Mouse (Mus musculus) forebrain, embryonic 14.5 days (tissue): Measurements from ENCODE around the gene Syde1. TPM values are rescaled to one million over a fixed set of nuclear protein-coding genes. Genes with fewer than 3 reads are reported as not detected.

Experiments used
- ATAC-seq: fragments of 200-750 bp; cut with Nextera tagmentation; 2 replicates; pipeline ENCODE4 v1.8.0; 2017; ENCODE audit warnings: mild to moderate bottlenecking, moderate library complexity
- DNase-seq: peaks from one replicate; pipeline ENCODE4 v3.0.0-alpha.2; 2015; ENCODE audit warnings: low spot score
- H3K27ac ChIP-seq: fragments of 300-500 bp; sonication (generic); 2 replicates; pipeline ENCODE4 v1.5.1; 2014; ENCODE audit warnings: low read depth, mild to moderate bottlenecking, control low read depth, low read length, moderate library complexity
- H3K27me3 ChIP-seq: fragments of 300-500 bp; sonication (generic); replicated peaks from 2 replicates; pipeline ENCODE4 v1.6.1; 2014; ENCODE audit warnings: low read length, control low read depth, mixed read lengths; ENCODE audit not compliant: control insufficient read depth, insufficient read depth
- H3K36me3 ChIP-seq: fragments of 300-500 bp; sonication (generic); 2 replicates; pipeline ENCODE4 v1.6.1; 2014; ENCODE audit warnings: low read length, control low read depth; ENCODE audit not compliant: control insufficient read depth, insufficient read depth
- H3K4me1 ChIP-seq: fragments of 300-500 bp; sonication (generic); 2 replicates; pipeline ENCODE4 v1.6.1; 2014; ENCODE audit warnings: antibody characterized with exemption, low read length, control low read depth; ENCODE audit not compliant: control insufficient read depth, insufficient read depth
- H3K4me2 ChIP-seq: fragments of 300-500 bp; sonication (generic); 2 replicates; pipeline ENCODE4 v1.6.1; 2014; ENCODE audit warnings: mild to moderate bottlenecking, control low read depth, low read length
- H3K4me3 ChIP-seq: fragments of 300-500 bp; sonication (generic); 2 replicates; pipeline ENCODE4 v1.5.1; 2014; ENCODE audit warnings: low read depth, low read length, control low read depth
- H3K9ac ChIP-seq: fragments of 300-500 bp; sonication (generic); 2 replicates; pipeline ENCODE4 v1.6.1; 2014; ENCODE audit warnings: mild to moderate bottlenecking, low read length, control low read depth, moderate library complexity
- H3K9me3 ChIP-seq: fragments of 300-500 bp; sonication (generic); replicated peaks from 2 replicates; pipeline ENCODE4 v1.6.1; 2016; ENCODE audit warnings: low read length, control low read depth, mixed read lengths; ENCODE audit not compliant: control insufficient read depth
- WGBS: fragments of 180-500 bp; shearing (Covaris S2); extraction: QIAGEN DNeasy Blood & Tissue Kit; methylation state at CpG from one replicate; pipeline ENCODE4 v1.1.7; 2014; 5-methylcytosine and 5-hydroxymethylcytosine counted together
- polyA plus RNA-seq: library from polyadenylated mRNA; unstranded; fragments of >200 nt; fragmentation: Nextera tagmentation; extraction: Ambion mirVana; gene quantifications from 2 replicates; pipeline ENCODE4 v1.2.1, GENCODE M21; 2014

Syde1 gene
- polyA plus RNA-seq, 1 experiment from 2014 or later = 4.4 TPM

GRCm38 (mm10) chr10:78583939-78584338 lies 7.8 kb downstream of the Syde1 start:
- H3K27ac ChIP-seq = no peak overlapping the region
- ATAC-seq (no peak), DNase-seq (no peak)
- no peaks in the 10 kb centered on the region for H3K9me3 ChIP-seq
- peaks cover 54% of the 10 kb centered on the region for H3K36me3 ChIP-seq
- H3K27me3 ChIP-seq = no peaks in the 10 kb centered on the region
- no peak overlapping the region for H3K4me2 ChIP-seq
- H3K9ac ChIP-seq = no peak overlapping the region
- 86% methylated on average over 3 of the region's 3 CpGs for WGBS
- no peaks in the 10 kb centered on the region for H3K4me1 ChIP-seq
- no peak overlapping the region for H3K4me3 ChIP-seq

- Histone ChIP-seq H3K4me2 (no peak overlapping the region), H3K4me3 (no peak overlapping the region), H3K4me1 (no peaks in the 10 kb centered on the region), H3K36me3 (peaks cover 50% of the 10 kb centered on the region), H3K27ac (no peak overlapping the region), H3K27me3 (no peaks in the 10 kb centered on the region), H3K9me3 (no peaks in the 10 kb centered on the region), H3K9ac (no peak overlapping the region)
- no peak for DNase-seq
- no peak for ATAC-seq
- WGBS = 79% methylated on average over 9 of the region's 9 CpGs
Measured at GRCm38 (mm10) chr10:78583347-78583746, 8.4 kb downstream of the Syde1 start.

- WGBS = 90% methylated on average over 7 of the region's 7 CpGs
- H3K4me3 ChIP-seq = no peak overlapping the region
- no peak overlapping the region for H3K27ac ChIP-seq
- DNase-seq (no peak), ATAC-seq (no peak)
- H3K4me1 ChIP-seq = no peaks in the 10 kb centered on the region
- H3K9me3 ChIP-seq = no peaks in the 10 kb centered on the region
- H3K27me3 ChIP-seq = no peaks in the 10 kb centered on the region
- no peak overlapping the region for H3K9ac ChIP-seq
- H3K4me2 ChIP-seq = no peak overlapping the region
- peaks cover 45% of the 10 kb centered on the region for H3K36me3 ChIP-seq
Measured at GRCm38 (mm10) chr10:78581121-78581520, 10.6 kb downstream of the Syde1 start.

GRCm38 (mm10) chr10:78578204-78578603 lies 13.6 kb downstream of the Syde1 start:
- ATAC-seq (no peak), DNase-seq (no peak)
- H3K27ac ChIP-seq = no peak overlapping the region
- H3K4me1 ChIP-seq = 0 out of 2 replicates have a peak, but pooled peaks cover 4% of the 10 kb centered on the region
- WGBS = 66% methylated on average over 3 of the region's 3 CpGs
- H3K36me3 ChIP-seq = peaks cover 22% of the 10 kb centered on the region; the same call in 1 of the 2 replicates
- H3K9ac ChIP-seq = no peak overlapping the region
- no peaks in the 10 kb centered on the region for H3K27me3 ChIP-seq
- H3K4me3 ChIP-seq = no peak overlapping the region
- H3K4me2 ChIP-seq = no peak overlapping the region
- H3K9me3 ChIP-seq = no peaks in the 10 kb centered on the region

- no peaks in the 10 kb centered on the region for H3K27me3 ChIP-seq
- no peak for ATAC-seq
- WGBS = 92% methylated on average over 16 of the region's 16 CpGs
Measured at GRCm38 (mm10) chr10:78576435-78577184, 15.2 kb downstream of the Syde1 start.

GRCm38 (mm10) chr10:78575690-78576089 lies 16.1 kb downstream of the Syde1 start:
- Histone ChIP-seq H3K36me3 (peaks cover 13% of the 10 kb centered on the region; the same call in 1 of the 2 replicates), H3K4me3 (no peak overlapping the region), H3K9ac (no peak overlapping the region), H3K27ac (no peak overlapping the region), H3K9me3 (no peaks in the 10 kb centered on the region), H3K27me3 (no peaks in the 10 kb centered on the region), H3K4me1 (0 out of 2 replicates have a peak, but pooled peaks cover 4% of the 10 kb centered on the region), H3K4me2 (peak overlapping the region; percentile 74)
- WGBS = 43% methylated on average over 2 of the region's 2 CpGs
- DNase-seq = peak; percentile 71
- ATAC-seq = peak; percentile 8; the same call in 1 of the 2 replicates

More at GRCm38 (mm10) chr10:78576435-78577184, 15.2 kb downstream of the Syde1 start:
- Histone ChIP-seq H3K4me2 (no peak overlapping the region), H3K4me3 (no peak overlapping the region), H3K9me3 (no peaks in the 10 kb centered on the region), H3K36me3 (peaks cover 13% of the 10 kb centered on the region; the same call in 1 of the 2 replicates), H3K9ac (no peak overlapping the region), H3K27ac (no peak overlapping the region), H3K4me1 (0 out of 2 replicates have a peak, but pooled peaks cover 4% of the 10 kb centered on the region)
- no peak for DNase-seq

- Histone ChIP-seq H3K27me3 (no peaks in the 10 kb centered on the region), H3K36me3 (peaks cover 13% of the 10 kb centered on the region; the same call in 1 of the 2 replicates), H3K9me3 (no peaks in the 10 kb centered on the region), H3K4me3 (peak overlapping the region; percentile 54), H3K27ac (peak overlapping the region; percentile 74; the same call in 1 of the 2 replicates), H3K4me1 (0 out of 2 replicates have a peak, but pooled peaks cover 4% of the 10 kb centered on the region), H3K4me2 (peak overlapping the region; percentile 74), H3K9ac (peak overlapping the region; percentile 67)
- ATAC-seq (peak; percentile 54; the same call in 1 of the 2 replicates), DNase-seq (no peak)
- 15% methylated on average over 13 of the region's 13 CpGs for WGBS
Measured at GRCm38 (mm10) chr10:78575105-78575632, 16.6 kb downstream of the Syde1 start.

GRCm38 (mm10) chr10:78574250-78575104 lies 17.3 kb downstream of the Syde1 start, which contains the start of gene Ilvbl:
TSS of gene Ilvbl (plus strand) at chr10:78574346.
- Histone ChIP-seq H3K27me3 (no peaks in the 10 kb centered on the region), H3K9me3 (no peaks in the 10 kb centered on the region), H3K4me2 (peak within 1 kb of the TSS; percentile 74), H3K4me3 (peak within 1 kb of the TSS; percentile 54), H3K4me1 (0 out of 2 replicates have a peak, but pooled peaks cover 4% of the 10 kb centered on the region), H3K9ac (peak within 1 kb of the TSS; percentile 67), H3K27ac (peak within 1 kb of the TSS; percentile 74), H3K36me3 (peaks cover 7% of the 10 kb centered on the region; the same call in 1 of the 2 replicates)
- ATAC-seq = peak; percentile 87
- WGBS = under 1% methylated on average over 51 of the region's 51 CpGs
- DNase-seq = peak; percentile 97
